Mouse (Mus musculus) lung, embryonic 14.5 days (tissue): ENCODE results near the gene Agrn. TPM values are rescaled to one million over a fixed set of nuclear protein-coding genes. Genes with fewer than 3 reads are reported as not detected.

Source experiments
- ATAC-seq: fragments of 200-750 bp; cut with Nextera tagmentation; 2 replicates; pipeline ENCODE4 v1.8.0; 2017; ENCODE audit warnings: mild to moderate bottlenecking, moderate TSS enrichment, moderate library complexity; ENCODE audit not compliant: insufficient read depth
- DNase-seq: peaks from one replicate; pipeline ENCODE4 v3.0.0-alpha.2; 2015
- H3K27ac ChIP-seq: fragments of 300-500 bp; sonication (generic); 2 replicates; pipeline ENCODE4 v1.5.1; 2014; ENCODE audit warnings: low read depth, mild to moderate bottlenecking, moderate library complexity
- H3K27me3 ChIP-seq: fragments of 300-500 bp; sonication (generic); 2 replicates; pipeline ENCODE4 v1.6.1; 2014; ENCODE audit warnings: low read length, control low read depth; ENCODE audit not compliant: insufficient read depth
- H3K36me3 ChIP-seq: fragments of 300-500 bp; sonication (generic); 2 replicates; pipeline ENCODE4 v1.6.1; 2014; ENCODE audit warnings: control low read depth; ENCODE audit not compliant: insufficient read depth
- H3K4me1 ChIP-seq: fragments of 300-500 bp; sonication (generic); 2 replicates; pipeline ENCODE4 v1.6.1; 2014; ENCODE audit warnings: antibody characterized with exemption, control low read depth; ENCODE audit not compliant: insufficient read depth
- H3K4me2 ChIP-seq: fragments of 300-500 bp; sonication (generic); 2 replicates; pipeline ENCODE4 v1.6.1; 2014; ENCODE audit warnings: mild to moderate bottlenecking
- H3K4me3 ChIP-seq: fragments of 300-500 bp; sonication (generic); 2 replicates; pipeline ENCODE4 v1.5.1; 2014; ENCODE audit warnings: low read depth, low read length
- H3K9ac ChIP-seq: fragments of 300-500 bp; sonication (generic); 2 replicates; pipeline ENCODE4 v1.6.1; 2014
- H3K9me3 ChIP-seq: fragments of 300-500 bp; sonication (generic); 2 replicates; pipeline ENCODE4 v1.6.1; 2016; ENCODE audit warnings: low read depth, low read length, control low read depth
- CTCF ChIP-seq: IDR thresholded peaks from 2 replicates; pipeline ENCODE4 v1.5.1; 2016; ENCODE audit warnings: antibody characterized with exemption, low read depth
- WGBS: fragments of 180-500 bp; shearing (Covaris S2); extraction: QIAGEN DNeasy Blood & Tissue Kit; methylation state at CpG from one replicate; pipeline ENCODE4 v1.1.7; 2014; 5-methylcytosine and 5-hydroxymethylcytosine counted together
- polyA plus RNA-seq: library from polyadenylated mRNA; unstranded; fragments of >200 nt; fragmentation: Nextera tagmentation; extraction: Ambion mirVana; gene quantifications from 2 replicates; pipeline ENCODE4 v1.2.1, GENCODE M21; 2014

Agrn gene
- polyA plus RNA-seq, 1 experiment from 2014 or later: 84.0 TPM

DNA sequence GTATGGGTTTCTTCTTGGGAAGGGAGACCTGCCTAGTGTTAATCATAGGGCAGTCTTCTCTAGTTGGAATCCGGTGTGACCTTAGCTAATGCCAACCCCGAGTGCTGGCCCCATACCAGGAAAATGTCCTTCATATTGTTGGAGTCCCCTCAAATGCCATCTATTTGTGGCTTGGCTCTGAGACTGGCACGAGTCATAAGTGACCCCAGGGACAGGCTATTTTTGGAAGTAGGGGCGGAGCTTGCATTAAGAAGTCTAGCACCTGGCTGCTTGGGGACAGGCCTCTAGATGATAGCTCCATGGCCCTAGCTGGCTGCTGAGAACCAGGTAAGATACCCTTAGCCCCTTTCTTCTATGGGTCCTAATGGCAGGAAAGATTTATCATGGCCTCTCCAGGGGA, 18.4 kb upstream of the Agrn start, which contains the start of gene Perm1:
Gene Perm1 (plus strand): TSS at position 220 of the 400 bp plus-strand sequence.
- DNase-seq (no peak), ATAC-seq (no peak)
- Histone ChIP-seq H3K4me3 (no peak within 1 kb of the TSS), H3K9me3 (no peaks in the 10 kb centered on the region), H3K27me3 (no peaks in the 10 kb centered on the region), H3K4me1 (no peaks in the 10 kb centered on the region), H3K36me3 (no peaks in the 10 kb centered on the region), H3K27ac (no peak within 1 kb of the TSS), H3K4me2 (no peak within 1 kb of the TSS), H3K9ac (no peak within 1 kb of the TSS)
- TF ChIP-seq CTCF: no peak
- WGBS: 59% methylated on average over 4 of the region's 4 CpGs

DNA sequence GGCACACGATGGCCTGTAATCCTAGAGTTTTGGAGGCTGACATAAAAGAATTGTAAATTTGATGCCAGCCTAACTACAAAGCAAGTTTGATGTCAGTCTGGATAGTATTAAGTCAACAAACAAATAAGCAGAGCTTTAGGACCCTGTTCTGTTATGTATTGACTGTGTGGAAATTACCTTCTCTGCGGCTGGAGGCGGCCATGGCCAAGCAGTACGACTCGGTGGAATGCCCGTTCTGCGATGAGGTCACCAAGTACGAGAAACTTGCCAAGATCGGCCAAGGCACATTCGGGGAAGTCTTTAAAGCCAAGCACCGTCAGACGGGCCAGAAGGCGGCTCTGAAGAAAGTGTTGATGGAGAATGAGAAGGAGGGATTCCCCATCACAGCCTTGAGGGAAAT, 15.8 kb upstream of the Agrn start:
- WGBS: 90% methylated on average over 13 of the region's 13 CpGs
- no peak for TF ChIP-seq CTCF
- H3K36me3 ChIP-seq: no peaks in the 10 kb centered on the region

DNA sequence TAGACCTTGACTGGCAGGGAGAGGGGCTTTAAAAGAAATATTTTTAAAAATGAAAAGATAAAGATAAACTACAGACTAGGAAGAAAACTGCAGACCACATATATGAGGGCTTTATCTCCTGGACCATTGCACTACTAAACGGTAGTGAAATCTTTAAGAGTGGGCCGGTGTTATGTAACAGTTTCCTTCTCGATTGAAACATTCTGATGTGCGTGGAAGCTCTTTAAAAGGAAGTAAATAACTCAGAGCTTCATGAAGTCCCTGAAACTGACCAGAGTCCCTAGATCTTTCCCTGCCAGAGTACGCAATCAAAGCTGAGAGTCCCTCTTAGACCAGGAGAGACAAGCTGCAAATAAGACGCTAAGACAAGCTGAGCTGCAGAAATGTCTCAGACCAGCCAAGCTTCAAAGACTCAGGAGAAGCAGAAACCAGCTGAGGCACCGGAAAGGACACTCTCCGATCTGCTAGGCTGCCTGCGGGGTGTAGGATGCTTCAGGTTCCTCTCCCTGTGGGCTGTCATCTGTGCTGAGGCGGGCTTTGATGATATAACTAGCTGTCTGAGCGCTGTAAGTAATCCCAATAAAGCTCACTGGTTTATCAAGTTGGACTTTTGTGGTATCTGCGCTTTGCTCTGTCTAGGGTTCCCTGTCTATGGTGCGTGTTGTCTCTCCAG, 12.8 kb upstream of the Agrn start:
- WGBS: 59% methylated on average over 13 of the region's 13 CpGs
- no peak for ATAC-seq
- Histone ChIP-seq H3K27ac (no peak overlapping the region), H3K27me3 (no peaks in the 10 kb centered on the region), H3K4me1 (no peaks in the 10 kb centered on the region), H3K4me2 (no peak overlapping the region), H3K9ac (no peak overlapping the region), H3K36me3 (no peaks in the 10 kb centered on the region), H3K9me3 (no peaks in the 10 kb centered on the region), H3K4me3 (no peak overlapping the region)
- DNase-seq: no peak
- TF ChIP-seq CTCF: no peak

More for the DNA sequence above, 15.8 kb upstream of the Agrn start:
- Histone ChIP-seq H3K4me1 (no peaks in the 10 kb centered on the region), H3K4me3 (no peak overlapping the region), H3K27me3 (no peaks in the 10 kb centered on the region), H3K9me3 (no peaks in the 10 kb centered on the region), H3K9ac (no peak overlapping the region), H3K27ac (no peak overlapping the region), H3K4me2 (no peak overlapping the region)
- DNase-seq (no peak), ATAC-seq (no peak)

DNA sequence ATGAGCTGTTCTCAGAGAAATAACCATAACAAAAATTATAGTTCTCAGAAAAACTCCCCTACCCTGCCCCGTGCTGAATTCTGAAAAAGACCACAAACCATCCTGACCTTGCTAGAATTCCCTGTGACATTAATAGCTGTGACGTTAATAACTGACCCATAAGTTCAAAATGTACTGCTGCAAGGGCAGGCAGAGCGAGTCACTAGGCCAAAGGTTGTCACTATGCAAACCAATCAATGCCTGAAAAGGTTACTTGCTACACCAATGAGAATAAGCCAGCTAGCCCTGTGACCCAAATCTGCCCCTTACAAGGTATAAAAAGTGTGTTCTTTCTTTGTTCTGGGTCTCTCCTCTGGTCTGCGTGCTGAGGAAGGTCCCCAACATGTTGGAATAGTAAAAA, 11.6 kb upstream of the Agrn start:
- no peak for ATAC-seq

DNA sequence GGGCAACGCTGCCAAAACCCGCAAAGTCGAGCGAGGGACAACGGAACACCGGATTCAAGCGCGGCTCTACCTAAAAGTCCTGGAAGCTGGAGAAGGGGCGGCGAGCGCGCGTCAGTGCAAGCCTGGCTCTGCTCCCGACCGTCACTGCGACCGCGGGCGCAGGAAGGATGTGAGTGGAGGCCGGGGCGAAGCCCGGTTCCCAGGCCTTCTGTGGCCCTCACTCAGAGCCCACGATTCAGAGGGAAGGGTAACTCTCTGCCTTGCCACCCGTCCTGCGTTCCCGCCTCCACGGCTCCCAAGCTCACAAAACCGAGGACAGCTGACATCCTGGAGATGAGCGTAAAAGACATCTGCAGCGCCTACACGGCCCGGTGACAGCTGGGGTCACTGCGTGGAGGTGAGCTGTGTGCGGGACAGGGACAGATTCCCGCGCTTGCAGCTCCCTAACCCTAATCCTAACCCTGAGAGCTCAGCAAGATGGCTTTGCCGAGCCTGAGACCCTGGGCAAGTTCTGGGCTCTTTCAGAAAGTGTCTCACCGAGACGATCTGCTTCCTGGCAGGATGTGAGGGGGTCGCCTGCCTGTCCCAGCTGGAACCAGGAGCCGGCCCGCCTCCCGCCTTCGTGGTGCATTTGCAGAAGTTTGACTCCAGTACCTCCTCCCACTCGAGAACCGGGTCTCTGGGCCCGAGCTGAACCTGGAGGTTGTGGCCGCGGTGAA, 6.3 kb upstream of the Agrn start:
- Histone ChIP-seq H3K36me3 (no peaks in the 10 kb centered on the region), H3K27me3 (peaks cover 23% of the 10 kb centered on the region), H3K9ac (peak overlapping the region; percentile 62), H3K4me3 (peak overlapping the region; percentile 56), H3K9me3 (no peaks in the 10 kb centered on the region), H3K4me2 (peak overlapping the region; percentile 96), H3K27ac (peak overlapping the region; percentile 69), H3K4me1 (no peaks in the 10 kb centered on the region; the same call in 1 of the 2 replicates)
- ATAC-seq (peak; percentile 57), DNase-seq (peak; percentile 65)
- TF ChIP-seq CTCF: no peak
- WGBS: under 1% methylated on average over 49 of the region's 49 CpGs

More for the DNA sequence above, 11.6 kb upstream of the Agrn start:
- Histone ChIP-seq H3K4me2 (no peak overlapping the region), H3K4me3 (no peak overlapping the region), H3K4me1 (no peaks in the 10 kb centered on the region), H3K9me3 (no peaks in the 10 kb centered on the region), H3K27ac (no peak overlapping the region), H3K9ac (no peak overlapping the region), H3K27me3 (peaks cover 10% of the 10 kb centered on the region; the same call in 1 of the 2 replicates), H3K36me3 (no peaks in the 10 kb centered on the region)
- 83% methylated on average over 4 of the region's 4 CpGs for WGBS
- TF ChIP-seq CTCF: no peak
- DNase-seq: no peak

DNA sequence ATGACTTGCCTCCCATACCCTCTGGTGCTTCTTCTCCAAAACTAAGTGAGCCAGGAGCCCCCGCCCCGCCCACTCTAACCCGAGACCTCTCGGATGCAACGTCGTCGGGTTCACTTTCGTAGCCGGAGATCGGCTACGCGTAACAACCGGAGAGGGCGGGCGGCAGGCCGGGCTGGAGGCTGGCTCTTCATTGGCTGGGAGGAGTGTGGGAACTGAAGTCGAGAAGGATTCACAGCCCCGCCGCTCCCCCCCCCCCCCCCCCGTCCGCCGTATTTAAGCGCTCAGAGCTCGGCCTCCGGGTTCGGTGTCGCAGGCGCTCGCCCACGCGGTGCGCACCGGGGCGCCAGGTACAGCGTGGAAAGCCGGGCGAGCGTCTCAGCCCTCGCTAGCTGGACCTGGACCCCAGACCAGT, 5.7 kb upstream of the Agrn start, which contains the start of gene AW011738:
Gene AW011738 (plus strand): TSS at position 304 of the 412 bp plus-strand sequence.
- ATAC-seq (peak; percentile 79), DNase-seq (peak; percentile 80)
- H3K27ac ChIP-seq: peak within 1 kb of the TSS; percentile 69
- peak within 1 kb of the TSS; percentile 62 for H3K9ac ChIP-seq
- no peaks in the 10 kb centered on the region for H3K36me3 ChIP-seq
- under 1% methylated on average over 33 of the region's 39 CpGs for WGBS
- peaks cover 23% of the 10 kb centered on the region for H3K27me3 ChIP-seq
- peak within 1 kb of the TSS; percentile 56 for H3K4me3 ChIP-seq
- H3K4me1 ChIP-seq: no peaks in the 10 kb centered on the region; the same call in 1 of the 2 replicates
- H3K4me2 ChIP-seq: peak within 1 kb of the TSS; percentile 96
- TF ChIP-seq CTCF: no peak
- H3K9me3 ChIP-seq: no peaks in the 10 kb centered on the region

DNA sequence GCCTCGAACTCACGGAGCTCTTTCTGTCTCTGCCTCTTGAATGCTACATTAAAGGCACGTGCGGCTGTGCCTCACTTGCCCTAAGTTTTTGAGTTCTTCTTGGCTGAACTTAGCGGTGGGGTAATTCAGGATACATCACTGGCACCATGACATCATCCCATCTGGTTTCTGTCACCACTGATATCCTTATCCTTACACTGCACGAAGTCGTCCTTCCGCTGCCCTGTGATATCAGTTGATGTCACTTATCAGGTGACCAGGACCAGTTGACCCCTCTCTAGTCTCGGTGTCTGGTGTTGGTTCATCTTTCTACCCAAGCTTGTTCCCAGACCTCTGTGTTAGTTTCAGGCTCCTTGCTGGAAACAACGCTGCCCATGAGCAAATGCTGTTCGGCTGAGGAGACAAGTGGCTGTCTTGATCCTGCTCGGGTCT, 5.2 kb upstream of the Agrn start:
- Histone ChIP-seq H3K9ac (peak overlapping the region; percentile 62), H3K4me3 (peak overlapping the region; percentile 56), H3K4me2 (peak overlapping the region; percentile 96), H3K27me3 (peaks cover 23% of the 10 kb centered on the region), H3K36me3 (no peaks in the 10 kb centered on the region), H3K27ac (no peak overlapping the region), H3K9me3 (no peaks in the 10 kb centered on the region), H3K4me1 (no peaks in the 10 kb centered on the region; the same call in 1 of the 2 replicates)
- ATAC-seq: no peak
- TF ChIP-seq CTCF: no peak
- DNase-seq: no peak
- 23% methylated on average over 12 of the region's 12 CpGs for WGBS
